Comparison of ENCODE assay signal across 17 mouse cellular contexts in genomic region chr12:113133260-113133659, GRCm38 (mm10). TPM values are rescaled to one million over a fixed set of nuclear protein-coding genes. Genes with fewer than 3 reads are reported as not detected.
DNase-seq lines count a peak whose midpoint lies in the region; ATAC-seq and TF ChIP-seq lines count a peak whose summit lies in the region.
"Had no signal": no experiment of that assay in that cellular context is flagged by ENCODE, and none has a peak within 500 bp of the region (broad histone marks: within the 10 kb centered on the region; RNA-seq: fewer than 3 reads in every experiment).

No protein-coding gene starts in this region.

- ATAC-seq in heart, postnatal 0 days (ENCODE audit: insufficient read depth, low read depth): 0 out of 2 replicates have a peak, but pooled peaks have one; percentile 0
- ATAC-seq: inflammation-experienced regulatory T-cells, adult 6 months had no signal

- TF ChIP-seq POLR2A in cortical plate, adult 2 months (IDR thresholded peaks at IDR 0.05; ENCODE audit: extremely low read depth, insufficient read depth, low read length): no peak
- TF ChIP-seq POLR2A in thymus, adult 2 months (IDR thresholded peaks at IDR 0.05; ENCODE audit: control insufficient read depth, extremely low read depth, insufficient read depth, low read length, poor library complexity): no peak

- no peak overlapping the region; the same call in 1 of the 2 replicates for H3K4me3 ChIP-seq in gastrocnemius, adult 2 months
- no peak overlapping the region for H3K4me3 ChIP-seq in layer of hippocampus, adult 2 months
- no peak overlapping the region for H3K4me3 ChIP-seq in cortical plate, adult 2 months (ENCODE audit: insufficient read depth, low read length)
- H3K4me3 ChIP-seq in heart, postnatal 0 days (ENCODE audit: low read depth, low read length): no peak overlapping the region
- no peak overlapping the region for H3K4me3 ChIP-seq in thymus, adult 2 months (ENCODE audit: control insufficient read depth, insufficient read depth, low read length)
- H3K4me3 ChIP-seq: hindbrain, embryonic 10.5 days; kidney, embryonic 15.5 days; limb, embryonic 10.5 days; neural tube, embryonic 13.5 days had no signal

- TF ChIP-seq EP300 in heart, postnatal 0 days (IDR thresholded peaks at IDR 0.05; ENCODE audit: low read depth): no peak

- H3K27ac ChIP-seq in gastrocnemius, adult 2 months: peak overlapping the region; percentile 68
- H3K27ac ChIP-seq in layer of hippocampus, adult 2 months: peak overlapping the region; percentile 69; the same call in 1 of the 2 replicates
- H3K27ac ChIP-seq in cortical plate, adult 2 months (ENCODE audit: insufficient read depth, low read length): peak overlapping the region; percentile 63; the same call in 1 of the 2 replicates
- peak overlapping the region; percentile 90 for H3K27ac ChIP-seq in heart, postnatal 0 days (ENCODE audit: low read depth)
- no peak overlapping the region for H3K27ac ChIP-seq in thymus, adult 2 months (ENCODE audit: control insufficient read depth, insufficient read depth, low read length)
- H3K27ac ChIP-seq: hindbrain, embryonic 10.5 days; kidney, embryonic 15.5 days; limb, embryonic 10.5 days; neural tube, embryonic 13.5 days had no signal

- H3K27me3 ChIP-seq in heart, postnatal 0 days (ENCODE audit: control insufficient read depth, insufficient read depth, low read length): no peaks in the 10 kb centered on the region
- H3K27me3 ChIP-seq in thymus, adult 2 months (ENCODE audit: control insufficient read depth, insufficient read depth, low read length): no peaks in the 10 kb centered on the region
- H3K27me3 ChIP-seq: CH12.LX; kidney, embryonic 15.5 days; neural tube, embryonic 13.5 days had no signal

- no peak overlapping the region for H3K4me2 ChIP-seq in heart, postnatal 0 days (ENCODE audit: low read depth, low read length)
- H3K4me2 ChIP-seq: kidney, embryonic 15.5 days; liver, embryonic 11.5 days; neural tube, embryonic 13.5 days had no signal

- DNase-seq in gastrocnemius, adult 2 months: no peak
- no peak for DNase-seq in gastrocnemius, postnatal 25 days
- no peak for DNase-seq in layer of hippocampus, adult 2 months (ENCODE audit: low spot score in 2 of 2)
- DNase-seq in layer of hippocampus, postnatal 10 days (ENCODE audit: low spot score in 2 of 2): no peak
- peak; percentile 32 for DNase-seq in heart, postnatal 0 days (ENCODE audit: low spot score)
- no peak for DNase-seq in thymus, adult 2 months
- DNase-seq: cerebellum, adult 8-10 months; gastrocnemius, postnatal 10 days; thymus, postnatal 25 days had no signal

- peaks cover 78% of the 10 kb centered on the region for H3K36me3 ChIP-seq in heart, postnatal 0 days (replicated peaks; ENCODE audit: control insufficient read depth, insufficient read depth, low read length)
- H3K36me3 ChIP-seq in thymus, adult 2 months (ENCODE audit: control insufficient read depth, insufficient read depth, low read length): peaks cover 66% of the 10 kb centered on the region

- H3K4me1 ChIP-seq in cortical plate, adult 2 months (ENCODE audit: control insufficient read depth, insufficient read depth, low read length): no peaks in the 10 kb centered on the region
- H3K4me1 ChIP-seq in heart, postnatal 0 days (ENCODE audit: control insufficient read depth, insufficient read depth): peaks cover 44% of the 10 kb centered on the region
- H3K4me1 ChIP-seq in thymus, adult 2 months (replicated peaks; ENCODE audit: control insufficient read depth, insufficient read depth, low read length): peaks cover 9% of the 10 kb centered on the region
- H3K4me1 ChIP-seq: limb, embryonic 10.5 days had no signal

- 56% methylated on average over 9 of the region's 9 CpGs for WGBS in heart, postnatal 0 days
- 96% methylated on average over 9 of the region's 9 CpGs for WGBS in thymus, adult 2 months

- no peaks in the 10 kb centered on the region for H3K9me3 ChIP-seq in heart, postnatal 0 days (replicated peaks; ENCODE audit: control insufficient read depth, low read length)
- H3K9me3 ChIP-seq: hindbrain, embryonic 10.5 days; kidney, embryonic 15.5 days; limb, embryonic 10.5 days; neural tube, embryonic 13.5 days had no signal

- intact Hi-C loops in gastrocnemius, adult 2 months (cut with DNase I): no loop called here

- H3K9ac ChIP-seq in heart, postnatal 0 days (replicated peaks; ENCODE audit: low read depth, low read length): peak overlapping the region; percentile 34; the same call in 1 of the 2 replicates
- H3K9ac ChIP-seq: kidney, embryonic 15.5 days; neural tube, embryonic 13.5 days had no signal

- no peak for TF ChIP-seq CTCF in gastrocnemius, adult 2 months (IDR thresholded peaks at IDR 0.05)
- TF ChIP-seq CTCF in layer of hippocampus, adult 2 months (conservative IDR thresholded peaks at IDR 0.05): no peak
- TF ChIP-seq CTCF in cortical plate, adult 2 months (IDR thresholded peaks at IDR 0.05; ENCODE audit: extremely low read depth, insufficient read depth, low read length): no peak
- no peak for TF ChIP-seq CTCF in heart, postnatal 0 days (IDR thresholded peaks at IDR 0.05; ENCODE audit: low read depth)
- no peak for TF ChIP-seq CTCF in thymus, adult 2 months (IDR thresholded peaks at IDR 0.05; ENCODE audit: borderline replicate concordance, control insufficient read depth, extremely low read depth, insufficient read depth, low read length, poor library complexity)

RNA-seq across cellular contexts. Expression of gene Crip2, which starts 6.8 kb away (rescaled TPM):
- total RNA-seq in gastrocnemius, adult 2 months (2021): 10 to 100 TPM; 32.4 to 41.1 TPM
- 10 to 100 TPM; 39.5 to 52.5 TPM for total RNA-seq in gastrocnemius, postnatal 25 days (2021)
- 10 to 100 TPM; 90.3 to 99.5 TPM for total RNA-seq in layer of hippocampus, adult 2 months (2021)
- 100 to 1,000 TPM; 179 to 183 TPM for total RNA-seq in layer of hippocampus, postnatal 10 days (2021)
- 263 and 281 TPM in 2 replicates for polyA plus RNA-seq in cortical plate, adult 2 months (2012; rRNA removed)
- total RNA-seq in heart, postnatal 0 days (2014; rRNA removed; ENCODE audit: low replicate concordance): 1,394 and 1,556 TPM in 2 replicates
- polyA plus RNA-seq in heart, postnatal 0 days (2015; fragmentation: Nextera tagmentation; extraction: Ambion mirVana): 2,321 and 2,395 TPM in 2 replicates
- 95.9 and 282 TPM in 2 replicates for polyA plus RNA-seq in thymus, adult 2 months (2012; rRNA removed)

RNA-seq across cellular contexts. Expression of gene Crip1, which starts 12.9 kb away (rescaled TPM):
- total RNA-seq in gastrocnemius, adult 2 months (2021): 100 to 1,000 TPM in 1 of 2 experiments, 10 to 100 TPM in 1; 71.2 to 113 TPM
- 100 to 1,000 TPM in 1 of 2 experiments, 10 to 100 TPM in 1; 90.0 to 150 TPM for total RNA-seq in gastrocnemius, postnatal 25 days (2021)
- total RNA-seq in layer of hippocampus, adult 2 months (2021): 10 to 100 TPM; 11.9 to 12.9 TPM
- 10 to 100 TPM; 13.5 to 14.1 TPM for total RNA-seq in layer of hippocampus, postnatal 10 days (2021)
- polyA plus RNA-seq in cortical plate, adult 2 months (2012; rRNA removed): 67.6 and 70.7 TPM in 2 replicates
- total RNA-seq in heart, postnatal 0 days (2014; rRNA removed; ENCODE audit: low replicate concordance): 286 and 487 TPM in 2 replicates
- 831 and 871 TPM in 2 replicates for polyA plus RNA-seq in heart, postnatal 0 days (2015; fragmentation: Nextera tagmentation; extraction: Ambion mirVana)
- polyA plus RNA-seq in thymus, adult 2 months (2012; rRNA removed): 904 and 1,218 TPM in 2 replicates

RNA-seq across cellular contexts. Expression of gene Tedc1, which starts 23.0 kb away (rescaled TPM):
- not detected for total RNA-seq in gastrocnemius, adult 2 months (2021)
- under 1 TPM; 0.46 to 0.54 TPM for total RNA-seq in gastrocnemius, postnatal 25 days (2021)
- total RNA-seq in layer of hippocampus, adult 2 months (2021): 1 to 10 TPM; 1.3 to 1.4 TPM
- 1 to 10 TPM; 3.0 to 3.3 TPM for total RNA-seq in layer of hippocampus, postnatal 10 days (2021)
- polyA plus RNA-seq in cortical plate, adult 2 months (2012; rRNA removed): 1.0 and 2.0 TPM in 2 replicates
- total RNA-seq in heart, postnatal 0 days (2014; rRNA removed; ENCODE audit: low replicate concordance): 6.7 and 16.5 TPM in 2 replicates
- polyA plus RNA-seq in heart, postnatal 0 days (2015; fragmentation: Nextera tagmentation; extraction: Ambion mirVana): 4.5 and 4.9 TPM in 2 replicates
- polyA plus RNA-seq in thymus, adult 2 months (2012; rRNA removed): 96.2 and 125 TPM in 2 replicates

RNA-seq across cellular contexts. Expression of gene Mta1, which starts 35.2 kb away (rescaled TPM):
- total RNA-seq in gastrocnemius, adult 2 months (2021): 10 to 100 TPM; 36.2 to 41.5 TPM
- 10 to 100 TPM; 29.3 to 34.4 TPM for total RNA-seq in gastrocnemius, postnatal 25 days (2021)
- 10 to 100 TPM; 76.0 to 76.9 TPM for total RNA-seq in layer of hippocampus, adult 2 months (2021)
- 10 to 100 TPM; 87.3 to 89.5 TPM for total RNA-seq in layer of hippocampus, postnatal 10 days (2021)
- polyA plus RNA-seq in cortical plate, adult 2 months (2012; rRNA removed): 68.4 and 68.7 TPM in 2 replicates
- total RNA-seq in heart, postnatal 0 days (2014; rRNA removed; ENCODE audit: low replicate concordance): 26.3 and 32.0 TPM in 2 replicates
- polyA plus RNA-seq in heart, postnatal 0 days (2015; fragmentation: Nextera tagmentation; extraction: Ambion mirVana): 10.9 and 11.8 TPM in 2 replicates
- polyA plus RNA-seq in thymus, adult 2 months (2012; rRNA removed): 163 and 208 TPM in 2 replicates

RNA-seq across cellular contexts. Expression of gene Tmem121, which starts 52.5 kb away (rescaled TPM):
- total RNA-seq in gastrocnemius, adult 2 months (2021): not detected
- under 1 TPM; 0.33 to 0.46 TPM for total RNA-seq in gastrocnemius, postnatal 25 days (2021)
- total RNA-seq in layer of hippocampus, adult 2 months (2021): 10 to 100 TPM; 19.7 to 20.7 TPM
- total RNA-seq in layer of hippocampus, postnatal 10 days (2021): 10 to 100 TPM; 30.5 to 33.9 TPM
- 40.1 and 40.7 TPM in 2 replicates for polyA plus RNA-seq in cortical plate, adult 2 months (2012; rRNA removed)
- 0.97 and 4.8 TPM in 2 replicates for total RNA-seq in heart, postnatal 0 days (2014; rRNA removed; ENCODE audit: low replicate concordance)
- polyA plus RNA-seq in heart, postnatal 0 days (2015; fragmentation: Nextera tagmentation; extraction: Ambion mirVana): 1.2 TPM in 2 replicates
- 47.6 and 60.9 TPM in 2 replicates for polyA plus RNA-seq in thymus, adult 2 months (2012; rRNA removed)
- total RNA-seq: CH12.LX had no signal

Comparison
In these comparisons a context has a peak if more than half of its experiments do, and no peak if none do; other contexts are left out.
1. RNA of gene Crip1, which starts 12.9 kb away (total RNA-seq): 286 to 487 TPM in heart, postnatal 0 days, 90.0 to 150 TPM in gastrocnemius, postnatal 25 days and 71.2 to 113 TPM in gastrocnemius, adult 2 months; 13.5 to 14.1 TPM in layer of hippocampus, postnatal 10 days and 11.9 to 12.9 TPM in layer of hippocampus, adult 2 months; every median in the first group is over 4 times any median in the second.